8 mouse cellular contexts compared by ENCODE assay signal in genomic region chr16:20715976-20716840, GRCm38 (mm10). TPM values are rescaled to one million over a fixed set of nuclear protein-coding genes. Genes with fewer than 3 reads are reported as not detected.
DNase-seq lines count a peak whose midpoint lies in the region; ATAC-seq and TF ChIP-seq lines count a peak whose summit lies in the region.

No protein-coding gene starts in this region.

- peak overlapping the region; percentile 81 for H3K9ac ChIP-seq in forebrain, embryonic 14.5 days (ENCODE audit: low read length)
- H3K9ac ChIP-seq in lung, embryonic 14.5 days: peak overlapping the region; percentile 67

- H3K4me2 ChIP-seq in forebrain, embryonic 14.5 days (ENCODE audit: low read length): peak overlapping the region; percentile 76
- peak overlapping the region; percentile 89 for H3K4me2 ChIP-seq in lung, embryonic 14.5 days

- H3K4me1 ChIP-seq in forebrain, embryonic 14.5 days (ENCODE audit: control insufficient read depth, insufficient read depth, low read length): peaks cover 29% of the 10 kb centered on the region
- peaks cover 9% of the 10 kb centered on the region for H3K4me1 ChIP-seq in lung, embryonic 14.5 days (ENCODE audit: insufficient read depth)

- H3K27ac ChIP-seq in forebrain, embryonic 14.5 days (ENCODE audit: low read depth, low read length): peak overlapping the region; percentile 87
- peak overlapping the region; percentile 97 for H3K27ac ChIP-seq in lung, embryonic 14.5 days (ENCODE audit: low read depth)

- intact Hi-C loops in heart, postnatal 14 days (cut with DNase I): loop anchor here (10.0 kb wide), 1 partner anchor 979 kb away; the partner anchor contains the start of gene 2510009E07Rik

- H3K4me3 ChIP-seq in forebrain, embryonic 14.5 days (ENCODE audit: low read depth, low read length): peak overlapping the region; percentile 64
- H3K4me3 ChIP-seq in lung, embryonic 14.5 days (ENCODE audit: low read depth, low read length): peak overlapping the region; percentile 61

- WGBS in forebrain, embryonic 14.5 days: under 1% methylated on average over 59 of the region's 68 CpGs
- under 1% methylated on average over 66 of the region's 68 CpGs for WGBS in lung, embryonic 14.5 days

- peak; percentile 85 for ATAC-seq in forebrain, embryonic 14.5 days
- ATAC-seq in lung, embryonic 14.5 days (ENCODE audit: insufficient read depth): peak; percentile 86

- peaks cover 29% of the 10 kb centered on the region for H3K36me3 ChIP-seq in forebrain, embryonic 14.5 days (ENCODE audit: control insufficient read depth, insufficient read depth, low read length)
- H3K36me3 ChIP-seq in lung, embryonic 14.5 days (ENCODE audit: insufficient read depth): peaks cover 27% of the 10 kb centered on the region

- peak; percentile 82 for DNase-seq in ES-CJ7 (ENCODE audit: low read depth, low spot score)
- peak; percentile 76 for DNase-seq in cerebellum, adult 11 months
- peak; percentile 89 for DNase-seq in forebrain, embryonic 14.5 days (ENCODE audit: low spot score)
- peak; percentile 81 to 85 for DNase-seq in heart, postnatal 14 days
- DNase-seq in layer of hippocampus, adult 18-20 months (ENCODE audit: low spot score in 2 of 2): peak; percentile 77 to 85
- peak; percentile 95 for DNase-seq in lung, embryonic 14.5 days
- peak; percentile 80 for DNase-seq in ovary, adult 18-20 months (ENCODE audit: low spot score)
- peak; percentile 70 for DNase-seq in thymus, postnatal 0 days (ENCODE audit: low spot score)

- peak; percentile 45 for TF ChIP-seq CTCF in lung, embryonic 14.5 days (IDR thresholded peaks at IDR 0.05; ENCODE audit: low read depth)

- H3K27me3 ChIP-seq in forebrain, embryonic 14.5 days (replicated peaks; ENCODE audit: control insufficient read depth, insufficient read depth, low read length): no peaks in the 10 kb centered on the region
- no peaks in the 10 kb centered on the region for H3K27me3 ChIP-seq in lung, embryonic 14.5 days (ENCODE audit: insufficient read depth, low read length)

- H3K9me3 ChIP-seq in forebrain, embryonic 14.5 days (replicated peaks; ENCODE audit: control insufficient read depth, low read length): no peaks in the 10 kb centered on the region
- H3K9me3 ChIP-seq in lung, embryonic 14.5 days (ENCODE audit: low read depth, low read length): no peaks in the 10 kb centered on the region

RNA-seq across cellular contexts. Expression of gene Polr2h, which starts 1.3 kb away (rescaled TPM):
- 112 and 126 TPM in 2 replicates for polyA plus RNA-seq in forebrain, embryonic 14.5 days (2014; fragmentation: Nextera tagmentation; extraction: Ambion mirVana)
- 10 to 100 TPM; 10.2 TPM for total RNA-seq in heart, postnatal 14 days (2021)
- 10 to 100 TPM; 21.5 to 26.2 TPM for total RNA-seq in layer of hippocampus, adult 18-20 months (2021)
- 101 and 114 TPM in 2 replicates for polyA plus RNA-seq in lung, embryonic 14.5 days (2014; fragmentation: Nextera tagmentation; extraction: Ambion mirVana)
- 116 and 117 TPM in 2 replicates for polyA plus RNA-seq in thymus, postnatal 0 days (2015; fragmentation: Nextera tagmentation; extraction: Ambion mirVana)

RNA-seq across cellular contexts. Expression of gene Clcn2, which starts 1.3 kb away (rescaled TPM):
- 11.9 and 15.2 TPM in 2 replicates for polyA plus RNA-seq in forebrain, embryonic 14.5 days (2014; fragmentation: Nextera tagmentation; extraction: Ambion mirVana)
- total RNA-seq in heart, postnatal 14 days (2021): 1 to 10 TPM; 2.2 to 2.4 TPM
- 10 to 100 TPM; 73.3 to 75.5 TPM for total RNA-seq in layer of hippocampus, adult 18-20 months (2021)
- 7.5 and 10.1 TPM in 2 replicates for polyA plus RNA-seq in lung, embryonic 14.5 days (2014; fragmentation: Nextera tagmentation; extraction: Ambion mirVana)
- 5.3 and 7.1 TPM in 2 replicates for polyA plus RNA-seq in thymus, postnatal 0 days (2015; fragmentation: Nextera tagmentation; extraction: Ambion mirVana)

RNA-seq across cellular contexts. Expression of gene Chrd, which starts 16.7 kb away (rescaled TPM):
- polyA plus RNA-seq in forebrain, embryonic 14.5 days (2014; fragmentation: Nextera tagmentation; extraction: Ambion mirVana): 2.6 and 3.8 TPM in 2 replicates
- 1 to 10 TPM; 2.4 to 2.5 TPM for total RNA-seq in heart, postnatal 14 days (2021)
- 10 to 100 TPM; 87.9 to 90.5 TPM for total RNA-seq in layer of hippocampus, adult 18-20 months (2021)
- polyA plus RNA-seq in lung, embryonic 14.5 days (2014; fragmentation: Nextera tagmentation; extraction: Ambion mirVana): 3.4 and 4.8 TPM in 2 replicates
- 0.91 and 1.3 TPM in 2 replicates for polyA plus RNA-seq in thymus, postnatal 0 days (2015; fragmentation: Nextera tagmentation; extraction: Ambion mirVana)

RNA-seq across cellular contexts. Expression of gene Thpo, which starts 18.1 kb away (rescaled TPM):
- polyA plus RNA-seq in forebrain, embryonic 14.5 days (2014; fragmentation: Nextera tagmentation; extraction: Ambion mirVana): 0.25 and 0.62 TPM in 2 replicates
- under 1 TPM; 0.15 to 0.36 TPM for total RNA-seq in heart, postnatal 14 days (2021)
- total RNA-seq in layer of hippocampus, adult 18-20 months (2021): 10 to 100 TPM; 12.6 to 13.4 TPM
- polyA plus RNA-seq in lung, embryonic 14.5 days (2014; fragmentation: Nextera tagmentation; extraction: Ambion mirVana): 0.76 and 1.1 TPM in 2 replicates
- polyA plus RNA-seq in thymus, postnatal 0 days (2015; fragmentation: Nextera tagmentation; extraction: Ambion mirVana): 0.12 and 0.26 TPM in 2 replicates

RNA-seq across cellular contexts. Expression of gene Fam131a, which starts 23.2 kb away (rescaled TPM):
- 51.5 and 55.5 TPM in 2 replicates for polyA plus RNA-seq in forebrain, embryonic 14.5 days (2014; fragmentation: Nextera tagmentation; extraction: Ambion mirVana)
- total RNA-seq in heart, postnatal 14 days (2021): 10 to 100 TPM; 26.6 to 29.8 TPM
- total RNA-seq in layer of hippocampus, adult 18-20 months (2021): 100 to 1,000 TPM; 445 to 503 TPM
- 3.4 TPM in 2 replicates for polyA plus RNA-seq in lung, embryonic 14.5 days (2014; fragmentation: Nextera tagmentation; extraction: Ambion mirVana)
- polyA plus RNA-seq in thymus, postnatal 0 days (2015; fragmentation: Nextera tagmentation; extraction: Ambion mirVana): 2.1 and 2.3 TPM in 2 replicates

Comparison
In these comparisons a context has a peak if more than half of its experiments do, and no peak if none do; other contexts are left out.
1. Peak in every context shown above with its lines: DNase-seq, ATAC-seq, H3K4me3 ChIP-seq and H3K27ac ChIP-seq.